Mouse (Mus musculus) neural tube, embryonic 13.5 days (tissue): ENCODE measurements around the gene Rps26. TPM values are rescaled to one million over a fixed set of nuclear protein-coding genes. Genes with fewer than 3 reads are reported as not detected.
"Not testable (repeated sequence)": the region's sequence is repeated elsewhere in the genome, so short reads cannot be mapped to it uniquely, and the experiment has no call there.

Source experiments
- ATAC-seq: fragments of 200-750 bp; cut with Nextera tagmentation; 2 replicates; pipeline ENCODE4 v1.8.0; 2017; ENCODE audit warnings: low read depth, mild to moderate bottlenecking, moderate TSS enrichment, moderate library complexity
- H3K27ac ChIP-seq: fragments of 300-500 bp; sonication (generic); replicated peaks from 2 replicates; pipeline ENCODE4 v1.5.1; 2015; ENCODE audit warnings: moderate library complexity, mild to moderate bottlenecking, inconsistent platforms
- H3K27me3 ChIP-seq: fragments of 300-500 bp; sonication (generic); 2 replicates; pipeline ENCODE4 v1.6.1; 2015; ENCODE audit warnings: mild to moderate bottlenecking, inconsistent platforms
- H3K36me3 ChIP-seq: fragments of 300-500 bp; sonication (generic); 2 replicates; pipeline ENCODE4 v1.6.1; 2015; ENCODE audit warnings: mild to moderate bottlenecking, inconsistent platforms
- H3K4me1 ChIP-seq: fragments of 300-500 bp; sonication (generic); replicated peaks from 2 replicates; pipeline ENCODE4 v1.6.1; 2015; ENCODE audit warnings: inconsistent platforms
- H3K4me2 ChIP-seq: fragments of 300-500 bp; sonication (generic); 2 replicates; pipeline ENCODE4 v1.6.1; 2015; ENCODE audit warnings: inconsistent platforms, mild to moderate bottlenecking, moderate library complexity
- H3K4me3 ChIP-seq: fragments of 300-500 bp; sonication (generic); 2 replicates; pipeline ENCODE4 v1.5.1; 2015; ENCODE audit warnings: mild to moderate bottlenecking, inconsistent platforms
- H3K9ac ChIP-seq: fragments of 300-500 bp; sonication (generic); 2 replicates; pipeline ENCODE4 v1.6.1; 2015; ENCODE audit warnings: moderate library complexity, mild to moderate bottlenecking, inconsistent platforms
- H3K9me3 ChIP-seq: fragments of 300-500 bp; sonication (generic); 2 replicates; pipeline ENCODE4 v1.6.1; 2016; ENCODE audit warnings: inconsistent platforms
- WGBS: fragments of 180-500 bp; shearing (Covaris S2); methylation state at CpG from one replicate; pipeline ENCODE4 v1.1.7; 2015; 5-methylcytosine and 5-hydroxymethylcytosine counted together
- polyA plus RNA-seq: library from polyadenylated mRNA; unstranded; fragments of >200 nt; fragmentation: Nextera tagmentation; extraction: Ambion mirVana; gene quantifications from 2 replicates; pipeline ENCODE4 v1.2.1, GENCODE M21; 2015

The Rps26 gene
- polyA plus RNA-seq, 1 experiment from 2014 or later: 470 TPM

- Histone ChIP-seq H3K4me3 (no peak overlapping the region), H3K4me1 (no peaks in the 10 kb centered on the region), H3K9ac (no peak overlapping the region), H3K4me2 (no peak overlapping the region), H3K36me3 (peaks cover 10% of the 10 kb centered on the region), H3K27ac (no peak overlapping the region), H3K27me3 (no peaks in the 10 kb centered on the region), H3K9me3 (no peaks in the 10 kb centered on the region)
- ATAC-seq: no peak
- 80% methylated on average over 1 of the region's 1 CpGs for WGBS
These were observed 8.0 kb downstream of the Rps26 start for GRCm38 (mm10) chr10:128618570-128618969.

GRCm38 (mm10) chr10:128615798-128616448 lies 10.6 kb downstream of the Rps26 start:
- H3K9me3 ChIP-seq, H3K4me2 ChIP-seq, H3K9ac ChIP-seq, H3K27ac ChIP-seq, H3K4me1 ChIP-seq, H3K36me3 ChIP-seq, ATAC-seq, H3K27me3 ChIP-seq, H3K4me3 ChIP-seq: not testable (repeated sequence)
- 85% methylated on average over 6 of the region's 7 CpGs for WGBS

- Histone ChIP-seq H3K27ac (no peak overlapping the region), H3K9ac (no peak overlapping the region), H3K4me2 (no peak overlapping the region), H3K4me3 (no peak overlapping the region), H3K9me3 (no peaks in the 10 kb centered on the region), H3K36me3 (no peaks in the 10 kb centered on the region), H3K4me1 (no peaks in the 10 kb centered on the region), H3K27me3 (no peaks in the 10 kb centered on the region)
- ATAC-seq: no peak
- WGBS: 51% methylated on average over 3 of the region's 3 CpGs
These were observed 11.6 kb downstream of the Rps26 start for GRCm38 (mm10) chr10:128614934-128615333.

- H3K4me3 ChIP-seq, H3K9ac ChIP-seq, H3K36me3 ChIP-seq, H3K27me3 ChIP-seq, H3K27ac ChIP-seq, H3K9me3 ChIP-seq, ATAC-seq, H3K4me1 ChIP-seq, H3K4me2 ChIP-seq: not testable (repeated sequence)
- WGBS: 70% methylated on average over 4 of the region's 4 CpGs
These were observed 12.7 kb downstream of the Rps26 start for GRCm38 (mm10) chr10:128613820-128614219.

DNA sequence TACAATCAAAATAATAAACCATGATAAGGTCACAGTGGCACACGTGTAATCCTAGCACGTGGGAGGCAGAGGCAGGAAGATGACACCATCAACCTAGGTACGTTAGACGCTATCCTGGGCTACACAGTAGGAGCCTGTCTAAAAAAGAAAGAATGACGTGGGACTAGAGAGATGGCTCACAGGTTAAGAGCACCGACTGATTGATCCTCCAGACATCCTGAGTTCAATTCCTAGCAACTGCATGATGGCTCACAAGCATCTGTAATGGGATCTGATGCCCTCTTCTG lies 13.4 kb downstream of the Rps26 start:
- no peak overlapping the region for H3K27ac ChIP-seq
- 40% methylated on average over 6 of the region's 6 CpGs for WGBS
- peak overlapping the region; percentile 28 for H3K4me2 ChIP-seq
- H3K4me1 ChIP-seq: no peaks in the 10 kb centered on the region
- peak overlapping the region; percentile 28; the same call in 1 of the 2 replicates for H3K9ac ChIP-seq
- ATAC-seq: no peak
- H3K4me3 ChIP-seq: no peak overlapping the region
- no peaks in the 10 kb centered on the region for H3K36me3 ChIP-seq
- no peaks in the 10 kb centered on the region for H3K9me3 ChIP-seq
- H3K27me3 ChIP-seq: no peaks in the 10 kb centered on the region

- Histone ChIP-seq H3K9me3 (no peaks in the 10 kb centered on the region), H3K9ac (peak overlapping the region; percentile 28; the same call in 1 of the 2 replicates), H3K4me3 (no peak overlapping the region), H3K4me2 (peak overlapping the region; percentile 28), H3K4me1 (no peaks in the 10 kb centered on the region), H3K27me3 (no peaks in the 10 kb centered on the region), H3K27ac (no peak overlapping the region), H3K36me3 (no peaks in the 10 kb centered on the region)
- peak; percentile 63; the same call in 1 of the 2 replicates for ATAC-seq
- WGBS: 14% methylated on average over 16 of the region's 16 CpGs
These were observed 14.0 kb downstream of the Rps26 start for GRCm38 (mm10) chr10:128612433-128613153.

DNA sequence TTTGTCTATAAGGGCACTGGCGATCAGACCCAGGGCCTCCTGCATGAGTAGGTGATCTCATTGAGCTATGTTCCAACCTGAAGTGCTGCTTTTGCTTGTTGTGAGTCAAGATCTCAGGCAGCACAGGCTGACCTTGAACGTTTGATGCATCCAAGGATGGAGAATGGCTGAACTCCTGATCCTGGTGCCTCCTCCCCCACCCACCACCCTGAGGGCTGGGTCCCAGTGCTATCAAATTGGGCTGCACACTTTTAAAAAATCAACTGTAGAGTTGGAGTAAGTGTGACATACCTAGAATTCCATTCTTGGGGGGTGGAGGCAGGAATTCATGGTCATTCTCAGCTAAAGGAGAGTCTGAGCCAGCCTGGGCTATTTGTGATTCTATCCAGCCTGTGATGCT lies 20.1 kb downstream of the Rps26 start:
- no peaks in the 10 kb centered on the region for H3K36me3 ChIP-seq
- H3K4me3 ChIP-seq: no peak overlapping the region
- no peak overlapping the region for H3K4me2 ChIP-seq
- ATAC-seq: no peak
- WGBS: 60% methylated on average over 2 of the region's 2 CpGs
- H3K27ac ChIP-seq: no peak overlapping the region
- H3K9me3 ChIP-seq: no peaks in the 10 kb centered on the region
- no peaks in the 10 kb centered on the region for H3K4me1 ChIP-seq
- H3K27me3 ChIP-seq: no peaks in the 10 kb centered on the region
- no peak overlapping the region for H3K9ac ChIP-seq

DNA sequence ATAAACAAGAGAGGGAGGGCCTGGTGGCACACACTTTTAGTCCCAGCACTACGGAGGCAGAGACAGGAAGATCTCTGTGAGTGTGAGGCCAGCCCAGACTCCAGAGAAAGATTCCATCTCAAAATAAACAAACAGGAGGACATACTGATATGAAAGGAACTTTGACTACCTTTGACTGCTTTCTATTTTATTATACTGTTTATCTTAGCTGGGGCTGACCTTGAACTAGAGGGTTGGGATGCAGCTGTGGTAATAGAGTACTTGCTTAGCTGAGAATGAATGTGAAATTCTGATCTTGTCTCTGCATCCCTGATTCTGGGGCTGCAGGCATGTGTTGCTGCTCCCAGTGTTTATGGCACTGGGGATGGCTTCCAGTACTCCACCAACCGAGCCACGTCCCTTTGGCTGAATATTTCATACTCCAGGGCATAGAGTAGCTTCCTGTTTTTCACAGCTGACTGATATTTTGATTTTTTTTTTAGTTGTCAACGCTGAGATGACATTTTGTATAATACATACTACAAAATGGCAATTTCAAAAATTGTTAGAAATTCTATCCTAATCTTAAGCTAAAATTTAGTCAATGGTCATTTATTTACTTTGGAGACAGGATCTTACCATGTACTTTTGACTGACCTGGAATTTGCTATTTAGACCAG lies 23.9 kb downstream of the Rps26 start:
- Histone ChIP-seq H3K4me3 (no peak overlapping the region), H3K27me3 (no peaks in the 10 kb centered on the region), H3K9ac (no peak overlapping the region), H3K36me3 (no peaks in the 10 kb centered on the region), H3K27ac (no peak overlapping the region), H3K9me3 (no peaks in the 10 kb centered on the region), H3K4me2 (no peak overlapping the region), H3K4me1 (no peaks in the 10 kb centered on the region)
- 84% methylated on average over 4 of the region's 4 CpGs for WGBS
- ATAC-seq: no peak

DNA sequence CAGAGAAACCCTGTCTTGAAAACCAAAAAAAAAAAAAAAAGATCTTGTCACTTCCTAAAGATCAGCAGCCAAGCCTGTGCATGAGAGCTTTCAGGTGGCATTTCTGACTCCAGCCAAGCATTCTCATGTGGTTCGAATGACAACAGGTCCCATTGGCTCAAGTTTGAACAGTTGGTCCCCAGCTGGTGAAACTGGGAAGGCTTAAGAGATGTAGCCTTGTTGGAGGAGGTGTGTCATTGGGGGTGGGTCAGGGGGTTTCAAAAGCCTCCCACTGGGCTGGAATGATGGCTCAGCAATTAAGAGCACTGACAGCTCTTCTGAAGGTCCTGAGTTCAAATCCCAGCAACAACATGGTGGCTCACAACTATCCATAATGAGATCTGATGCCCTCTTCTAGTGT lies 25.0 kb downstream of the Rps26 start:
- no peaks in the 10 kb centered on the region for H3K9me3 ChIP-seq
- H3K27ac ChIP-seq: no peak overlapping the region
- no peak for ATAC-seq
- H3K4me2 ChIP-seq: no peak overlapping the region
- 85% methylated on average over 1 of the region's 1 CpGs for WGBS
- no peaks in the 10 kb centered on the region for H3K27me3 ChIP-seq
- H3K9ac ChIP-seq: no peak overlapping the region
- no peaks in the 10 kb centered on the region for H3K36me3 ChIP-seq
- no peaks in the 10 kb centered on the region for H3K4me1 ChIP-seq
- no peak overlapping the region for H3K4me3 ChIP-seq

GRCm38 (mm10) chr10:128598476-128598875 lies 28.1 kb downstream of the Rps26 start:
- 67% methylated on average over 2 of the region's 2 CpGs for WGBS

DNA sequence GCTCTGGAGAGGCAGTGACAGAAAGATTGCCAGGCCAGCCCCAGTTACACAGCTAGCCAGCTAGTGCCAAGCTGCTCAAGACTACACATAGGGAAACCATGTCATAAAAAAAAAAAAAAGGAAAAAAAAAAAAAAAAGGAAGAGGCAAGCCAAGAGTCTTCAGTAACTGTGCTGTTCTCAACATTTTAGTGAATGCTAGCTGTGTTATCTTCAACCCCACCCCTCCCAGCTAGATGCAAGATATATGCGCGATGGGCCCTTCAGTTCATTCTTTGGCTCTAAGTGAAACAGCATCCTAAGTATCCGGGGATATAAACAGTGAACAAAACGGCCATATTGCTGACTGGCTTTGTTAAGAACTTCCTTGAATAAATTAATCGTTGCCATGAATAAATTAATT lies 33.8 kb downstream of the Rps26 start:
- Histone ChIP-seq H3K27ac (no peak overlapping the region), H3K9me3 (no peaks in the 10 kb centered on the region), H3K9ac (no peak overlapping the region), H3K4me1 (peaks cover 12% of the 10 kb centered on the region), H3K27me3 (peaks cover 25% of the 10 kb centered on the region), H3K4me3 (no peak overlapping the region), H3K4me2 (no peak overlapping the region), H3K36me3 (no peaks in the 10 kb centered on the region)
- ATAC-seq: no peak
- WGBS: 68% methylated on average over 5 of the region's 5 CpGs

More at GRCm38 (mm10) chr10:128598476-128598875, 28.1 kb downstream of the Rps26 start:
- Histone ChIP-seq H3K4me3 (no peak overlapping the region), H3K4me1 (no peaks in the 10 kb centered on the region), H3K9ac (no peak overlapping the region), H3K4me2 (no peak overlapping the region), H3K27me3 (no peaks in the 10 kb centered on the region), H3K36me3 (no peaks in the 10 kb centered on the region), H3K9me3 (no peaks in the 10 kb centered on the region), H3K27ac (no peak overlapping the region)
- ATAC-seq: no peak

DNA sequence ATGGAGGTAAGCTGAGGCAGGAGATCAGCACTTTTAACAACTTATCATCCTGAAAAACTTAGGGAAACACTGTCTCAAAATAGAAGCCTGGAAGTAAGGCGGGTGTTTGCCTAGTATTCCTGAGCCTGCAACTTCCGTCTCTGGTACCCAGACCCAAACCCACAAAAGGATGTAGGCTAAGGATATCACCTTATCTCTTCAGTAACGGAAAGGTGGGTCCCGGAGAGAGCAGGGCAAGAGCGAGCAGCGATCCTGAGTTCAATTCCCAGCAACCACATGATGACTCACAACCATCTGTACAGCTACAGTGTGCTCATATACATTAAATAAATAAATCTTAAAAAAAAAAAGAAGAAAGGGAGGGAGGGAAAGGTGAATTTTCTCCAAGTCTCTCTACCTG lies 35.1 kb downstream of the Rps26 start:
- H3K9me3 ChIP-seq: no peaks in the 10 kb centered on the region
- H3K4me3 ChIP-seq: no peak overlapping the region
- no peak for ATAC-seq
- no peak overlapping the region for H3K9ac ChIP-seq
- WGBS: 93% methylated on average over 6 of the region's 6 CpGs
- H3K4me2 ChIP-seq: no peak overlapping the region
- no peak overlapping the region for H3K27ac ChIP-seq
- no peaks in the 10 kb centered on the region for H3K36me3 ChIP-seq
- peaks cover 12% of the 10 kb centered on the region for H3K4me1 ChIP-seq
- H3K27me3 ChIP-seq: peaks cover 39% of the 10 kb centered on the region
